Mouse (Mus musculus) c-Kit-negative CD71-positive TER-119-positive erythroid progenitor cells, embryonic 14.5 days (primary cell): Measurements from ENCODE around the gene Sirt3.
"Not testable (repeated sequence)": the region's sequence is repeated elsewhere in the genome, so short reads cannot be mapped to it uniquely, and the experiment has no call there.

Experiments
- DNase-seq: peaks from one replicate; pipeline ENCODE4 v3.0.0-alpha.2; 2013; ENCODE audit warnings: low read depth, low spot score

Sirt3 gene

GRCm38 (mm10) chr7:140897863-140898262 lies 15.8 kb upstream of the Sirt3 start:
- no peak for DNase-seq

GRCm38 (mm10) chr7:140894611-140895010 lies 12.5 kb upstream of the Sirt3 start:
- DNase-seq, result no peak

- DNase-seq, result no peak
Observed at GRCm38 (mm10) chr7:140894031-140894430, 11.9 kb upstream of the Sirt3 start.

- not testable (repeated sequence) for DNase-seq
Observed at GRCm38 (mm10) chr7:140890636-140891035, 8.5 kb upstream of the Sirt3 start.

- no peak for DNase-seq
Observed at GRCm38 (mm10) chr7:140882469-140882803, 327 bp upstream of the Sirt3 start.

GRCm38 (mm10) chr7:140880865-140881515 lies 1.1 kb downstream of the Sirt3 start:
- no peak for DNase-seq

GRCm38 (mm10) chr7:140880419-140880818 lies 1.7 kb downstream of the Sirt3 start:
- DNase-seq, result no peak

DNA sequence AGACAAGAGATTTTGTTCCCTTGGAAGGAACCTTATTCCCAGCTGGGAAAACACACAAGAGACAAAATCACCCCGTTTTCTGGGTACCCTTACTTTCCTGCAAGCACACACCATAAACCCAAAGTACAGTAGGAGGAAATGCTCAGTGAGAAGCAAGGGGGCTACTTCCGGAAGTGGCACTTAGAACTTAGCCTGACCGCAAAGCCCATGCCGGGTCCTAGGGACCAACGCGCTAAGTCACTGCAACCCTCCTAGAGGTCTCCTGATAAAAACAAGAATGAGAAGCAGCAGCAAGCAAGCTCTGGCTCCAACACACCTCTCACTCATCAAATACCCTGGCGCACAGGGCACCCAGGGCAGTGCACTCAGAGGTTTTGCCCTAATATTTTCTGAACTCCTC lies 2.8 kb downstream of the Sirt3 start:
- no peak for DNase-seq

- no peak for DNase-seq
Observed at GRCm38 (mm10) chr7:140877364-140877763, 4.7 kb downstream of the Sirt3 start.

- DNase-seq, result no peak
Observed at GRCm38 (mm10) chr7:140874224-140874623, 7.9 kb downstream of the Sirt3 start.

GRCm38 (mm10) chr7:140864761-140865160 lies 17.3 kb downstream of the Sirt3 start:
- DNase-seq, result no peak

GRCm38 (mm10) chr7:140860728-140861127 lies 21.4 kb downstream of the Sirt3 start:
- no peak for DNase-seq

GRCm38 (mm10) chr7:140859997-140860396 lies 22.1 kb downstream of the Sirt3 start:
- no peak for DNase-seq

DNA sequence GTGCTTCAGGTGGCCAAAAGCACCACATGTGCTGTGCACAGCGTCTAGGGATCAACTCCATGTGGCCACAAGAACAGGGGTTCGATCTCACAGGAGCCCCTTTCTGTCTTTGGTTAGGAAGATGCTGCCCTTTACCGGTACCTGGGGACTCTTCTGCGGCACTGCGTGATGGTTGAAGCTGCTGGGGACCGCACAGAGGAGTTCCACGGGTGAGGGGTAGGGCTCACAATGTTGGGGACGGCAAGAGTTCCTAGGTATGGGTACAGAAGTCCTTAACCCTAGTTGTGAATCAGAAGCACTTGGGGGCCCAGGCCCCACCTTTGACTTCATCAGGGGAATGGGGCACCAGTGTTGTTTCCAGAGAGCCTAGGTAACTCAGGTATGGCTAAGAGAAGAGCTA lies 23.4 kb downstream of the Sirt3 start:
- no peak for DNase-seq

DNA sequence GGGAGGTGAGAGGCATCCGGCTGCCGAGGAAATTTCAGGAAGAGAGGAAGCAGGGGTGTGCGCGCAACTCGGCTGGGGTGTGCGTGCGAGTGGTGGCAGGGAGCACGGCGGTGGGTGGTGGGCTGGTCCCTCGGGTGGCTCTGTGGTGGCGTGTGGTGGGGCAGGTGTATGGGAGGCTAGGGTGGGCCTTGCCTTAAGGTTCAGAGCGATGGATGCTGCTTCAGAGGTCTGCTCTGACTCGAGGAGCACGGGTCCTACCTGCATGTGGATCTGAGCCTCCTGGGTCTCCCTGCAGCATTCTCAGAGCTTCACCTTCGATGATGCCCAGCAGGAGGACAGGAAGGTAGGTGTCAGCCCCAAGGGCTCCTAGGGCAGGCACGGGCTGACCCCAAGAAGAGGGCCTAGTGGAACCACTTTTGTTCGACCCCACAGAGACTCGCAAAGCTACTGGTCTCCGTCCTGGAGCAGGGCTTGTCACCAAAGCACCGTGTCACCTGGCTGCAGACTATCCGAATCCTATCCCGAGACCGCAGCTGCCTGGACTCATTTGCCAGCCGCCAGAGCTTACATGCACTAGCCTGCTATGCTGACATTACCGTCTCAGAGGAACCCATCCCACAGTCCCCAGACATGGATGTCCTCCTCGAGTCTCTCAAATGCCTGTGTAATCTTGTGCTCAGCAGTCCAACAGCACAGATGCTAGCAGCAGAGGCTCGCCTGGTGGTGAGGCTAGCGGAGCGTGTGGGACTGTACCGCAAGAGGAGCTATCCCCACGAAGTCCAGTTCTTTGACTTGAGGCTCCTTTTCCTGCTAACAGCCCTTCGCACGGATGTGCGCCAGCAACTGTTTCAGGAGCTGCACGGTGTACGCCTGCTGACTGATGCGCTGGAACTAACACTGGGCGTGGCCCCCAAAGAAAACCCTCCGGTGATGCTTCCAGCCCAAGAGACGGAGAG lies 24.3 kb downstream of the Sirt3 start, which contains the start of gene Bet1l:
Gene Bet1l, minus strand, starts transcription at position 28 of the 956 bp plus-strand sequence.
- no peak for DNase-seq

GRCm38 (mm10) chr7:140856785-140857549 lies 25.1 kb downstream of the Sirt3 start, which contains the start of gene Ric8a:
Gene Ric8a, plus strand, starts transcription at chr7:140856957.
- DNase-seq, result peak; percentile 77

DNA sequence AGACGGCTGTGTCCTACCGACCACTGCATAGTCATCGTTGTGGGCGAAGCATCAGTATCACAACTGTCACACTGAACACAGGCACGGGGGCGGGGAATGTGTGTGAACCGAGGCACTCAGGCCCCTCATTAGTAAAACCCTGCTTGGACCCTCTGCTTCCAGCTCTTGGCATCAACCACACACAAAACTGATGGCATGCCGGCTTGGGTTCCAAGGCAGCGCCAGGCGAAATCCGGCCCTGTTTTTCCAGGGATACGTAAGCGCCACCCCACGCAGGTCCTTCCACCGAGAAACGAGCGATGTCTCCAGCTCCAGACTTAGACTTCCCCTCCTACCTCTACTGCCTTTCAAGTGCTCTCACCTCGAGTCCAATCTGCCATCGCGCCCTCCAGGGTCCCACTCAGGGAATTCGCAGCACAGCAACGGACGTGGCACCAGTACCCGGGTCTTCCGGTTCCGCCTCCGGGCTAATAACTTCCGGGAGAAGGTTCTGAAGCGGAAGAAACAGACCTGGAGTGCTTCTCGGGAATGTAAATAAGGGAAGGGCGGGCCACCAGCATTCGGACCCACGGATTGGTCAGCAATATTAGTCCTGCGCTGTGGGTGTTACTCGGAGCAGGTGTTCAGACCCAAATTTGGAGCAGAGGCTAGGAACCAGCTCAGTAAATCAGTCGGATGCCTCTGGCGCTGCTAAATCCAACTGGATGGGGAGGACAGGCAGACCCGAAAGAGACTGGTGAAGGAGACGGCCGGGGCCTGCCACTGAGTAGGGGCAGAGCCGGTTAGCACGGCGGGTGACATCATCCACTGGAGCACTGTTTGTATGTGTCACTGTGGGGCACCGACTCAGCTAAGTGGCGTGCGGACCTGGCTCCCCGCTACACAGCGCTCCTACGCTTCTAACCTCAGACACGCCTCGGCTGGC lies 26.0 kb downstream of the Sirt3 start, which contains the start of gene Gm45785:
Gene Gm45785, minus strand, starts transcription at position 472 of the 925 bp plus-strand sequence.
- DNase-seq, result peak; percentile 69

DNA sequence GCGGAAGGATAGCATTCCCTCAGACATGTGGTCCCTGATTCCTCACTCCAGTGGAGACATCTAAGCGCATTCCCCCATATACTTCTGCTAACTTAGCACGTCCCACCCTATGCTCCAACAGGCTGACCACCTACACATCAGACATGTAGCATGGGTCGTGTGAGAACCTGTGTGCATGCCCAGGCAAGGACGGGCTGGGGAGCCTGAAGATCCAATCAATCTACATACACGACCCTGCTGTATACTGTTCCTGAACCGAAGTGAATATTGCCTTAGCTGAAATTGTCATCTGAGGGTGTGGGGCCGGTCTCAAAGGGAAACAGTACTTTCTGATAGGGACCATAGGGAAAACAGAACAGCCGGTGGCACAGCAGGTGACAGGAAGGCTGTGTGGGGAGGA lies 26.9 kb downstream of the Sirt3 start:
- no peak for DNase-seq

- no peak for DNase-seq
Observed at GRCm38 (mm10) chr7:140854483-140854882, 27.6 kb downstream of the Sirt3 start.

DNA sequence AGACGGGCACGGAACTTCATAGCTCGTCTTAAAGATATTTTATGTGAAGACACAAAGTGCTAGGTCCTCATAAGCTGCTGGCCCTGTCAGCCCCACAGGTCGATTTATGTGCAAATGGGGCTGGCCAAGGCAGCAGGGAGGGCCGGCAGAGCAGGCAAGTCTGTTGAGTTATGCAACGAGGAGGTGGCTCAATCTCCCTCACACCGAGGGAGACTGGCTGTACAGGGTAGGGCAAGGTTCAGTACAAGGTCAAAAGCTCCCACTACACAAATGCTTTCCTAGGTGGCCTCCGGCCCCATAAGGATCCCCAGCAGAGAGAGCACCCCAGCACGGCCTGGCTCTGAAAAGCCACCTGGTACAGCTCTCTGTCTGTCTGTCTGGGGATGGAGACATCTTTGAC lies 28.7 kb downstream of the Sirt3 start:
- DNase-seq, result no peak

DNA sequence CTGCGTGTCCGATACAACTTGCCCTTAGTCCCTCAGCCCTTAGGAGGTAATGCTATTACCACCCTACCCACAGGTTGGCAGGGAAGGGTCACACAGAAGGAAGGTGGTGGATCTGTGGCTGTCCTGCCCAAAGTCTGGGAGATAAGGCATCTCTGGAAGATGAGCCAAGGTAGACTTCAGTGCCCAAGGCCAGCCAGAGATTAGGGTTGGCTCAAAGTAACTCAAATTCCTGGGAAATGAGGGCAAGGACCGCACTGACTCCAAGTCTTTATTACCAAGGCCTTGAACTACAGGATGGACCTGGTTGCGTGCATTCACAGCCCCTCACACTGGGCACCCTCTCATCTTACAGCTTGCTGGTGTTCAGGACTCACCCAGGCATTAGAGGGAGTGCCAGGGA lies 30.2 kb downstream of the Sirt3 start:
- DNase-seq, result no peak
